Mouse (Mus musculus) ES-E14 (cell line): Measurements from ENCODE around the gene Tmem229b.

Experiments used
- CHD2 ChIP-seq: IDR thresholded peaks from 2 replicates; pipeline ENCODE4 v1.6.1; 2014; ENCODE audit warnings: mild to moderate bottlenecking, low read depth, low read length, inconsistent platforms
- HCFC1 ChIP-seq: IDR thresholded peaks from 2 replicates; pipeline ENCODE4 v1.6.1; 2012; ENCODE audit warnings: low read length, inconsistent platforms, borderline replicate concordance; ENCODE audit not compliant: insufficient read depth
- MAFK ChIP-seq: IDR thresholded peaks from 2 replicates; pipeline ENCODE4 v1.6.1; 2014; ENCODE audit warnings: mild to moderate bottlenecking, low read depth, low read length, inconsistent platforms; ENCODE audit not compliant: insufficient read depth
- ZC3H11A ChIP-seq: IDR thresholded peaks from 2 replicates; pipeline ENCODE4 v1.6.1; 2012; ENCODE audit warnings: low read depth, mild to moderate bottlenecking, inconsistent platforms, low read length, borderline replicate concordance
- ZNF384 ChIP-seq: IDR thresholded peaks from 2 replicates; pipeline ENCODE4 v1.6.1; 2012; ENCODE audit warnings: low read depth, low read length, inconsistent platforms

DNA sequence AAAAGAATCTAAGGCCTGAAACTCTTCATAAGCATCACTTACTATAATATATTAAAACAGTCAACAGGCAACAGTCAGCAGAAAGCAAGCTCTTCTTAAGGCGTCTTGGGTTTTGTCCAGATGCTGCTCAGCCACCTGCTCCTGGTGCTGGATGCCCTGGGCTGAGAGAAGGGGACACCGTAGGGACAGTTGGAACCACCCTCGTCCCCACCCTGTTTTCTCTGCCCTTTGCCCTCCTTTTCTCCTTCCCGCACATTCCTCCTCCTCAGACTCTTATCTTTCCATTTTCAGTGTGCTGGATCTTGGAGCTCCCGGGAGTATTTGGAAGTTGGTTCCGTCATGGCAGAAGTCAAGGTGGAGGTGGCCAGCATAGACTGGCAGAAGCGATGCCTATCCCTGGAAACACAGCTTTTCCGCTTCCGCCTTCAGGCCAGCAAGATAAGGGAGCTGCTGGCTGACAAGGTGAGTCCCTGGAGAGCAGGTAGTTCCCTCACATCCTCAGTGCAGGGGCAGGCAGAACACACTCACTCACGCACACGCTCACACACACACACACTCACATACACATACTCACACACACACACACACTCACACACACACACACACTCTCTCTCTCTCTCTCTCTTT lies 32.9 kb upstream of the Tmem229b start:
- no peak for TF ChIP-seq ZC3H11A
- no peak for TF ChIP-seq MAFK
- no peak for TF ChIP-seq CHD2
- no peak for TF ChIP-seq ZNF384
- no peak for TF ChIP-seq HCFC1
